Mouse (Mus musculus) erythroblast, embryonic 14.5 days (primary cell): ENCODE measurements around the gene C2cd4a.

Source experiments
- GATA1 ChIP-seq: IDR thresholded peaks from 2 replicates; pipeline ENCODE4 v1.6.1; 2012; ENCODE audit warnings: low read length, inconsistent platforms, mixed read lengths
- TAL1 ChIP-seq: IDR thresholded peaks from 3 replicates; pipeline ENCODE4 v1.6.1; 2012; ENCODE audit warnings: low read length, inconsistent platforms, mixed read lengths

- TF ChIP-seq GATA1 (no peak), TAL1 (no peak)
Observed at GRCm38 (mm10) chr9:67794668-67795067, 37.5 kb downstream of the C2cd4a start.
